Mouse (Mus musculus) liver, adult 2 months (tissue): ENCODE results near the gene Cdc34. TPM values are rescaled to one million over a fixed set of nuclear protein-coding genes. Genes with fewer than 3 reads are reported as not detected.
A peak's percentile ranks its signal among the peaks of the same experiment; 100 is the strongest.

Experiments used
- DNase-seq: peaks from one replicate; pipeline ENCODE4 v3.0.0-alpha.2; 2011; ENCODE audit warnings: low read depth, low spot score; ENCODE audit errors: extremely low read depth
- H3K27ac ChIP-seq: fragments of 200-500 bp; replicated peaks from 2 replicates; pipeline ENCODE4 v1.5.1; 2012; ENCODE audit warnings: low read depth, mild to moderate bottlenecking, control low read depth, inconsistent platforms, low read length; ENCODE audit not compliant: insufficient read depth
- H3K27me3 ChIP-seq: fragments of 200-500 bp; 2 replicates; pipeline ENCODE4 v1.6.1; 2012; ENCODE audit warnings: mild to moderate bottlenecking, moderate library complexity, low read length, inconsistent platforms; ENCODE audit not compliant: control insufficient read depth, insufficient read depth
- H3K36me3 ChIP-seq: fragments of 200-500 bp; 2 replicates; pipeline ENCODE4 v1.6.1; 2012; ENCODE audit warnings: low read length, inconsistent platforms; ENCODE audit not compliant: control insufficient read depth, insufficient read depth
- H3K4me1 ChIP-seq: fragments of 200-500 bp; 2 replicates; pipeline ENCODE4 v1.6.1; 2011; ENCODE audit warnings: low read length; ENCODE audit not compliant: control insufficient read depth, insufficient read depth
- H3K4me3 ChIP-seq: fragments of 200-500 bp; 2 replicates; pipeline ENCODE4 v1.5.1; 2011; ENCODE audit warnings: low read depth, mild to moderate bottlenecking, control low read depth, low read length, moderate library complexity; ENCODE audit not compliant: insufficient read depth
- H3K79me2 ChIP-seq: fragments of 200-500 bp; 2 replicates; pipeline ENCODE4 v1.6.1; 2012; ENCODE audit warnings: inconsistent platforms, mild to moderate bottlenecking, low read length, moderate library complexity; ENCODE audit not compliant: control insufficient read depth, insufficient read depth
- H3K9ac ChIP-seq: fragments of 200-500 bp; 2 replicates; pipeline ENCODE4 v1.6.1; 2012; ENCODE audit warnings: low read depth, mild to moderate bottlenecking, control low read depth, inconsistent platforms, low read length
- CTCF ChIP-seq: fragments of 200-500 bp; IDR thresholded peaks from 2 replicates; pipeline ENCODE4 v1.5.1; 2011; ENCODE audit warnings: low read depth, low read length, control low read depth
- POLR2A ChIP-seq: fragments of 200-500 bp; IDR thresholded peaks from 2 replicates; pipeline ENCODE4 v1.6.1; 2011; ENCODE audit warnings: low read length, control low read depth; ENCODE audit not compliant: insufficient read depth; ENCODE audit errors: extremely low read depth
- WGBS: fragments of 180-500 bp; shearing (Covaris S2); methylation state at CpG from one replicate; pipeline ENCODE4 v1.1.7; 2018; 5-methylcytosine and 5-hydroxymethylcytosine counted together
- polyA plus RNA-seq: library from polyadenylated mRNA; depleted of rRNA; stranded (reverse); fragments of >200 nt; gene quantifications from 2 replicates; pipeline ENCODE4 v1.2.3, GENCODE M21; 2012
- total RNA-seq: library from RNA; depleted of rRNA; stranded (reverse); fragments of >200 nt; gene quantifications from 2 replicates; pipeline ENCODE4 v1.2.3, GENCODE M21; 2014

Gene Cdc34
- total and polyA plus RNA-seq, 2 experiments: 82.1 to 215 TPM

DNA sequence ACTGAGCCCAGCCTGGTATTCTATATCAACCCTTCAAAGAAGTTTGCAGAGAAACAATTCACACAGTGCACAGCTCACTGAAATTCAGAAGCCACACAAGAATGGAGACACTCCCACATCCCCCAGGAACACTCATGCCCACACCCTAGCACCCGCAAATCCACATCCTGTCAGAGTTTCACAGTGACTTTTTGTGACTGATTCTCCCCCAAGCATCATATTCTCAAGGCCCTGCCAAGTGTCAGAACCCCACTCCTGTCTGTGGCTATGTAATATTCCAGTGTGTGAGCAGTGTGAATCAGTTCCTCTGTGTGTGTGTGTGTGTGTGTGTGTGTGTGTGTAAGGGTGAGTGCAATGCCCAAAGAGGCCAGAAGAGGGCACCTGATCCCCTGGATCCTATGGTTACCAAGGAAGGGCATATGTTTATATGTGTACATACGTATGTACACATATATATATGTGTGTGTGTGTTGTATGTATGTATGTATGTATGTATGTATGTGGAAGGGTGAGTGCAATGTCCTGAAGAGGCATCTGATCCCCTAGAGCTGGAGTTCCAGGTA is 10.1 kb downstream of the Cdc34 start:
- peaks cover 9% of the 10 kb centered on the region for H3K4me1 ChIP-seq
- TF ChIP-seq POLR2A (no peak), CTCF (no peak)
- no peak overlapping the region for H3K4me3 ChIP-seq
- no peak overlapping the region for H3K27ac ChIP-seq
- H3K36me3 ChIP-seq: peaks cover 2% of the 10 kb centered on the region; the same call in 1 of the 2 replicates
- H3K79me2 ChIP-seq: no peaks in the 10 kb centered on the region
- H3K27me3 ChIP-seq: no peaks in the 10 kb centered on the region
- H3K9ac ChIP-seq: no peak overlapping the region
- no peak for DNase-seq
- 98% methylated on average over 2 of the region's 2 CpGs for WGBS

GRCm38 (mm10) chr10:79693580-79694378 is 11.8 kb downstream of the Cdc34 start:
- Histone ChIP-seq H3K4me1 (peaks cover 9% of the 10 kb centered on the region), H3K36me3 (no peaks in the 10 kb centered on the region; the same call in 1 of the 2 replicates), H3K27ac (no peak overlapping the region), H3K79me2 (no peaks in the 10 kb centered on the region), H3K9ac (no peak overlapping the region), H3K4me3 (no peak overlapping the region), H3K27me3 (no peaks in the 10 kb centered on the region)
- TF ChIP-seq CTCF (no peak), POLR2A (no peak)
- WGBS: 84% methylated on average over 12 of the region's 12 CpGs
- no peak for DNase-seq

DNA sequence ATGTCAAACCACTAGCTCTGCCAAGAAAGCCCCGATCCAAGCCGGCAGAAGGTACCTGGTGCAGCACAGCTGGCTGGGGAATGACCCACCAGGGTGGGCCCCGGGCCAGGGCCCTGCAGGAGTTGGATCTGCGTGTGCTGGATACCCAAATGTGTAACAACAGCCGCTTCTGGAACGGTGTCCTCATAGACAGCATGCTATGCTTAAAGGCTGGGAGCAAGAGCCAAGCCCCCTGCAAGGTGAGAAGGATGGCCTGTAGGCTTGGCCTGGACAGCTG is 12.3 kb downstream of the Cdc34 start:
- H3K4me3 ChIP-seq: no peak overlapping the region
- no peak for DNase-seq
- peaks cover 9% of the 10 kb centered on the region for H3K4me1 ChIP-seq
- TF ChIP-seq POLR2A: no peak
- no peak for TF ChIP-seq CTCF
- H3K9ac ChIP-seq: no peak overlapping the region
- no peaks in the 10 kb centered on the region for H3K27me3 ChIP-seq
- no peaks in the 10 kb centered on the region for H3K36me3 ChIP-seq
- no peaks in the 10 kb centered on the region for H3K79me2 ChIP-seq
- WGBS: 84% methylated on average over 6 of the region's 6 CpGs
- no peak overlapping the region for H3K27ac ChIP-seq

- peaks cover 9% of the 10 kb centered on the region for H3K4me1 ChIP-seq
- peak; percentile 96 for TF ChIP-seq CTCF
- TF ChIP-seq POLR2A: no peak
- no peaks in the 10 kb centered on the region for H3K27me3 ChIP-seq
- 0 out of 2 replicates have a peak overlapping the region, but pooled peaks have one; percentile 2 for H3K27ac ChIP-seq
- 24% methylated on average over 13 of the region's 13 CpGs for WGBS
- peak; percentile 85 for DNase-seq
- H3K79me2 ChIP-seq: no peaks in the 10 kb centered on the region
- H3K36me3 ChIP-seq: no peaks in the 10 kb centered on the region
- no peak overlapping the region for H3K4me3 ChIP-seq
- no peak overlapping the region for H3K9ac ChIP-seq
Observed at GRCm38 (mm10) chr10:79695231-79696128, 13.5 kb downstream of the Cdc34 start.

DNA sequence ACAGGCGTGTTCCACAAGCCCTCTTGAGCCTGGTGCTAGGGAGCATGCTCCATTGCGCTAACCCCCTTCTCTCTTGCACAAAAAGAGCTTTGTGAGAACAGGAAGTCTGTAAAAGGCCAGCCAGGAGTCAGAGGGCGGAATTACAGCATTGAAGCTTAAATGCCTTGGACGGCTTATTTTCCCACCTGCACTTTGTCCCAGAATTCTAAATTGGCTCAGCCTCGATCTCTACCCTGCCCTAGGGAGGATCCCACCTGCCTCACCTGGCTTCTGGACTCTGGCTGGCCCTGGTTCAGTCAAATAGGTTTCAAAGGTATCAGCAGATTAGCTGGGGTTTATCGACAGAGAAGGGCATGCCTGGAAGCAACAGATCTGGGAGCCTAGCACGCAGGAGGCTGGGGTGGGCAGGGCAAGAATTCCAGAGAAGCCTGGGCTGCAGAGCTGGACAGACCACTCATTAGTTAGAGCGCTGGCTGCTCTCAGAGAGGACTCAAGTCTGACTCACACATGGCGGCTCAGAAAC is 14.2 kb downstream of the Cdc34 start:
- Histone ChIP-seq H3K36me3 (no peaks in the 10 kb centered on the region), H3K9ac (no peak overlapping the region), H3K4me3 (no peak overlapping the region), H3K79me2 (no peaks in the 10 kb centered on the region), H3K27me3 (no peaks in the 10 kb centered on the region), H3K27ac (peak overlapping the region; percentile 6; the same call in 1 of the 2 replicates), H3K4me1 (peaks cover 13% of the 10 kb centered on the region)
- WGBS: 21% methylated on average over 9 of the region's 9 CpGs
- no peak for TF ChIP-seq CTCF
- no peak for TF ChIP-seq POLR2A
- peak; percentile 79 for DNase-seq
